Mouse (Mus musculus): ENCODE measurements at regions not wholly inside any gene's neighbourhood (a gene's known extent, or its start where the extent isn't known, plus 50 kb on each side); places are given as distances from the start of the nearest gene placed in this dataset.
"Not testable (repeated sequence)": the region's sequence is repeated elsewhere in the genome, so short reads cannot be mapped to it uniquely, and the experiment has no call there.

DNA sequence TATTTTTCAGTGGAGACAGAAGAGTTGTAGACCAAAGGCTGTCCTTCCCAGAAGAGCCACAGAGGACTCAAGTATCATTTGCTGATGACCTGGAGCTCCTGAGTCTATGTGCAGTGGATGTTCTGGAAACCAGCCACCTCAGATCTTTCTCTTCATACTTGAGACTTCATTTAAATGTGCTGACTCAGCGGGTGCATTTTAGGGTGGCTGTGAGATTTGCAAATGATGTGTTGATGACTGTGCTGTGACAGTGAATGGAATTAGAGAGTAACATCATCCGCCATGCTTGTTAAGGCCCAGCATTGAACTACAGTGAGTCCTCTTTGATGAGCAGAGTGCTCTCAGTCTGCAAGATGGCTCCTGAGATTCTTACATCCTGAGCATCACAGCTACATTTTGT is 152.0 kb upstream of the Intu start:
- TF ChIP-seq CTCF (IDR thresholded peaks at IDR 0.05): no peak
- in situ Hi-C loops (cut with MboI; ENCODE audit: low pct_unique_long_range_greater_than_20kb): loop anchor here (25.0 kb wide), 1 partner anchor 992 kb away; no protein-coding TSS in a partner anchor
- peaks cover 18% of the 10 kb centered on the region for H3K27me3 ChIP-seq
- CTCF ChIA-PET: no interaction called here
- POLR2A ChIA-PET: no interaction called here
- ATAC-seq: no peak
- no peak for DNase-seq (ENCODE audit: low read depth, low spot score)

DNA sequence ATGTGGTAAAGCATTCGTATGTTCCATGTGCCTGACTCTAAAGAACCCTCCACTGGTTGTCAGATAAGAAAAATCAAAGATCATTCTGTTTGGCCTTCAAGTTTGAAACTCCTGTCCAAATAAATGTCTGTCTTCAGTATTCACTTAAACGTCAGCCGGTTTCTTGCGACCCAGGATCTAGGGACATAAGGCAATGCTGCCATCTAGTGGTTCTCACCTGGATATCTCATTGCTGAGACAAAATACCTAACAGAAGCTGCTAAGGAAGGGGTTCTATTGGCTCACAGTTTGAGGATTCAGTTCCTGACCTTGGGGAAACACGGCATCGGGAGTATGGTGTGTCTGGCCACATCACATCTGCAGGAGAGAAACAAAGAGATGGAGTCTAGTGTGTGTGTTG is 139.5 kb upstream of the Intu start:
- in situ Hi-C loops (cut with MboI; ENCODE audit: low pct_unique_long_range_greater_than_20kb): loop anchor here (5.0 to 25.0 kb wide), 3 partner anchors 584 to 1509 kb away; no protein-coding TSS in a partner anchor
- CTCF ChIA-PET: interaction anchor here (3.8 to 5.6 kb wide), 2 partner anchors 15 to 1509 kb away, joined by 14 to 33 read pairs; no protein-coding TSS in a partner anchor
- TF ChIP-seq CTCF (IDR thresholded peaks at IDR 0.05): peak; percentile 95
- H3K27me3 ChIP-seq: peaks cover 34% of the 10 kb centered on the region
- POLR2A ChIA-PET: no interaction called here
- ATAC-seq: no peak
- peak; percentile 49 for DNase-seq (ENCODE audit: low read depth, low spot score)

DNA sequence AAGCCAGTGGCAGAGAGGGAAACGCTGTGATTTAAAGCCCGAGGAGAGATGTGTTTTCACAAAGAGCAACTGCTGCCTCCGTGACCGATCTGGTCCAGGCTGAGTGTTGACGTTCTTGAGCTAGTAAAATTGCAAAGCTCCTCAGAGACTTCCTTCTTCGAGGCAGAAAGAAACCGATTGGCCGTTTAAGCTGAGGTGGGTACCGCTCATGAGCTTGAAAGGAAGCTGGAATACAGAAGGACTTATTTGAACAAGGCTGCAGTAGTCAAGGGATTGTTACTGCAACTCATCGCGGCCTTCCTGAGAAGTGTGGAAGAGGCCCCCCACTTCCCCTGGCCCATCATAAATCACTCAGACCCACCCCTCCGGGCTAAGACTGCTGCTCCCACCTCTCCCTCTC is 132.9 kb upstream of the Intu start:
- ChIA-PET CTCF (no interaction called here), POLR2A (no interaction called here)
- ATAC-seq: no peak
- DNase-seq (ENCODE audit: low read depth, low spot score): no peak
- peaks cover 32% of the 10 kb centered on the region for H3K27me3 ChIP-seq
- in situ Hi-C loops (cut with MboI; ENCODE audit: low pct_unique_long_range_greater_than_20kb): loop anchor here (25.0 kb wide), 1 partner anchor 1011 kb away; no protein-coding TSS in a partner anchor
- TF ChIP-seq CTCF (IDR thresholded peaks at IDR 0.05): no peak

DNA sequence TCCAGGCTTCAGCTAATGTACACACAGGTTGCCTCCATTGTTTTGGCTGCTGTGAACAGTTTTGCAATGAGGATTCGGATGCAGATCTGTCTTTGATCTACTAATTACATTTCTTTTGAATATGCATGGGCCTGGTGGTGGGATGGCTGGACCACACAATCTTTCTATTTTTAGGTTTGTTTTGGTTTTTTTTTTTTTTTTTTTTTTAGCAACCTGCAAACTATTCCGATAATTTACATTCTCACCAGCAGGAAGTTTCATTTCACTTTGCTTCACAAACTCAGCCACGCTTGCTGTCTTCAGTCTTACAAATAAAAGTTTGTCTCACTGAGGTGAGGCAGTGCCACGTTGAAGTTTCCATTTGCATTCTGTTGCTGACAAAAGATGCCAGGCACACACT is 127.7 kb upstream of the Intu start:
- peaks cover 9% of the 10 kb centered on the region for H3K27me3 ChIP-seq
- no peak for ATAC-seq
- in situ Hi-C loops (cut with MboI; ENCODE audit: low pct_unique_long_range_greater_than_20kb): no loop called here
- CTCF ChIA-PET: no interaction called here
- POLR2A ChIA-PET: no interaction called here
- TF ChIP-seq CTCF (IDR thresholded peaks at IDR 0.05): no peak
- DNase-seq (ENCODE audit: low read depth, low spot score): no peak

DNA sequence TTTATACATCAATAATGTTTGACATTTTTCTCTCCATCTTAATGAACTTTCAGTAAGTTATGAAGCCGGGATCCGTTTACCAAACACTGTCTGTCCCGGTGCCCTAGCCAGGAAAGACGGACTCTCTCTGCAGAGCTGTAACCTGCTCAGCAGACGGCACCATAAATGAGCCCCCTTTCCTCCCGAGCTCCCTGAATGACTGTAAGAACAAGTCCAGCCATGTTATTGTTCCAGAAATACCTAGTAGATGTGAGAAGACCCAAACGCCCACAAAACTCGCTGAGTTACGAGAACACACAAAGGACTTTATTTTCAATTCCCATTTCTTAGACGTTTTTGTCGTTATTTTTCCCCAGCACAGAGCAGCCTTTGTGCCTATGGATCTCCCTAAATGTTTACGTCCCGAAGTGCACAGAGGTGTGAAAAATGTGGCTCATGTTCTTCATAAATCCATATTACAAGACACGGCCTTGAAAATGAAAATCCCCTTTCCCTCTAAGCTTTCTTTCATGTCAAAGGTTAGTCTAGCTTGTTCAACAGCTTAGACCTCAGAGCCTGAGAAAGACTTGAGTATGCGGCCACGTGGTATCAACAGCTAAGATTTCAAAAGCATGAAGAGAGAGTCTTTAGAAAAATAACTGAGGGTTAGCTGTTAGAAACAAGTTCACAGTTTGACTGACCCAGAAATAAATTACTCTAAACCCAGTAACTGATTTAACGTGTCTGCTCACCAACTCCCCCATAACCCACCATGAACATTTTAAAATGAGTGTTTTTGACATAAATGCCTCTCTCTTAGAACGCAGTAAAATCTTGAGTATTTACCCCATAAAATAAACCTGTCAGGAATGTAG is 125.8 kb upstream of the Intu start:
- ATAC-seq (no peak), DNase-seq (ENCODE audit: low read depth, low spot score) (no peak)
- H3K27me3 ChIP-seq: peaks cover 9% of the 10 kb centered on the region
- TF ChIP-seq CTCF (IDR thresholded peaks at IDR 0.05): no peak
- ChIA-PET CTCF (no interaction called here), POLR2A (no interaction called here)
- in situ Hi-C loops (cut with MboI; ENCODE audit: low pct_unique_long_range_greater_than_20kb): no loop called here

DNA sequence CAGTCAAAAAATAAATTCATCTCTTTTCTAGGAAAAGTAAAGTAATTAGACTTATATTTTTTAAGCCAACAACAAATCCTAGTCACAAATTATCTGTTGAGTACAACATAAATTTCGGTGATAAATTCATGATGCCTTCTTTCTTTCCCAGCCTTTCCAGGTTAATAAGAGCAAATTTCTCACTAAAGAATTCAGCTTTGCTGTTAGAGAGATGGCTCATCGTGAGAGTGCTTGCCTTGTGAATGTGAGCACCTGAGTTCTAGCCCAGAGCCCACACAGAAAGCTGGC is 125.2 kb upstream of the Intu start:
- CTCF ChIA-PET: interaction anchor here (2.2 kb wide), 1 partner anchor 12 kb away, joined by 14 read pairs; no protein-coding TSS in a partner anchor
- in situ Hi-C loops (cut with MboI; ENCODE audit: low pct_unique_long_range_greater_than_20kb): no loop called here
- H3K27me3 ChIP-seq: peaks cover 7% of the 10 kb centered on the region
- POLR2A ChIA-PET: no interaction called here
- no peak for TF ChIP-seq CTCF (IDR thresholded peaks at IDR 0.05)
- DNase-seq (ENCODE audit: low read depth, low spot score): no peak
- no peak for ATAC-seq

DNA sequence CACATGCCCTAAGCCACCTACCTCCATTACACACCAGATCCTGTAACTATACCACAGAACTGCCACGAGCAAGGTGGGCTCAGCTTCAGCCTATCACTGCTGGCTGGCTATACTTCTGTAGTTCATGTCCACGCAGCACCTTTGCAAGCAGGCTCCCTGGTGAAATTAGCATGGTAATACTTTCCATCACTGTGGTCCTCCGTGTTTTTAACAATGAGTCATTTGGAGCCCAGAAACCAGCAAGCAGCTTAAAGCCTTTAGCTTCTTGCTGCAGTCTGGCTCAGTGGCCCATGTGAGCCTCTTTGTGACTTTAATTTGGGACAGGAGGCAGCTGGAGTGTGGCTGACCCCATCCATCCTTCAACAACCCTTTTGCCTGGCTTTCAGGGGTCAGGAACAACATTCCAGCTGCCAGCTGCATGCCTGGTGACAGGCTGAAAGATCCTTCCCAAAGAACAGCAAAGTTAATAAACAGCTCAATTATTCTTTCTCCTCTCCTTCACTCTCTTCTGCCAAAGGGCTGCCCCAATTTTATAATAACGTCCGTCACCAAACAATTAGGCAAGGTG is 122.1 kb upstream of the Intu start:
- in situ Hi-C loops (cut with MboI; ENCODE audit: low pct_unique_long_range_greater_than_20kb): no loop called here
- ChIA-PET CTCF (interaction anchor here (1.1 kb wide), 1 partner anchor 35 kb away, joined by 4 read pairs; no protein-coding TSS in a partner anchor), POLR2A (no interaction called here)
- H3K27me3 ChIP-seq: peaks cover 20% of the 10 kb centered on the region
- ATAC-seq: no peak
- no peak for DNase-seq (ENCODE audit: low read depth, low spot score)
- no peak for TF ChIP-seq CTCF (IDR thresholded peaks at IDR 0.05)

DNA sequence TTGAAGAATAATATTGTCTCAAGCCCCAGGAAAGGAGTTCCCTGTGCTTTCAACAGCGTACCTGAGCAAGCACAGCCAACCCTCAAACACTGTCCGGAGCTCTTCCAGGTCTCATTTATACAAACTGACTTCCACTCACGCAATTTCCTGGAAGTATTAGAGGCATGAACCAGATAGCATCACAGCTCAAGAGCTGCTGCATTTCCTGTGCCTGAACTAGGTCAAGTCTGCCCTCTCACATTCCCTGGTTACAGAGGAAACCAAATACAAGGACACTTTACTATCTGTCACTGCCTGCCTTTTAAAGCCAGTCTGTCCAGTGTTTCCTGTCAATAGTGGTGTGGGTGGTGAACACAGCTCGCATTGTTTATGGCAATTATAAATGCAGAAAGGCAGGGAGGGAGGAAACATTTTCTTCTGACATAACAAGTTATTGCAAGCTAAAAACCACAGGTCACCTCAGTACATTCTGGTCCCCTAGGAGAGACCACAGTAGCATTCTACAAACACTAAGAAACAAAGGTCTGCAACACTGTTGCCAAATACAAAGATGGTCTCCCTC is 120.3 kb upstream of the Intu start:
- no peak for ATAC-seq
- in situ Hi-C loops (cut with MboI; ENCODE audit: low pct_unique_long_range_greater_than_20kb): no loop called here
- DNase-seq (ENCODE audit: low read depth, low spot score): no peak
- POLR2A ChIA-PET: no interaction called here
- CTCF ChIA-PET: interaction anchor here (1.0 kb wide), 1 partner anchor 9 kb away, joined by 4 read pairs; no protein-coding TSS in a partner anchor
- no peak for TF ChIP-seq CTCF (IDR thresholded peaks at IDR 0.05)
- H3K27me3 ChIP-seq: peaks cover 16% of the 10 kb centered on the region

DNA sequence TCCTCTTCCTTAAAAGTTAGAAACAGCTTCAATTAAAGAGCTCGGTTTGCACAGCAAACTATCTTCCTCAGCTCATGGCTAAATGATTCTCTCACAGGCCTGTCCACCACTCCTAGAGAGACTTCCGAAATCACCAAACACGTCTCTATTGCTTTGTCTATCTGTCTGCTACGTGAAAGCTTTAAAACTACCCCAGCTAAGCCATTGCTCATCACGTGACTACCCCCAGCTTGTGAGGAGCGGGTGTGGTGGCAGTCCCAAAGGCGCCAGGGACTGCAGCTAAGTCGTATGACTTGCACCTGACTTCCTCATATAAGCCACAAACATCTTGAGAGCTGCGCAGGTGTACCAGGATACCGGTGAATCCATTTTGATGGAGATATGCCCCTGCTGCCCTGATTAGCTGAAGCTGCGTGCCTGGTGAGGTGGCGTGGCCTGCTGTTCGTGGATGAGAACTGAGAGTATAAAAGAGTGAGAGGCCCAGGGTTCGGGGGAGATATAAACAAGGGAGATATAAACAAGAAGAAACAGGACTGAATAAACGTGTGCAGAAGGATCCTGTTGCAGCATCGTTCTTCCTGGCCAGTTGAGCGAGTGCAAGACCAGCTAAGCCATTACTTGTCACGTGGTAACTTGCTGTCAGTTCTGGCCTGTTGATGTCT is 105.8 kb upstream of the Intu start:
- ATAC-seq; in situ Hi-C loops (cut with MboI; ENCODE audit: low pct_unique_long_range_greater_than_20kb); H3K27me3 ChIP-seq; POLR2A ChIA-PET; DNase-seq (ENCODE audit: low read depth, low spot score): not testable (repeated sequence)
- CTCF ChIA-PET: interaction anchor here (0.7 to 2.6 kb wide), 3 partner anchors 11 to 20 kb away, joined by 3 to 13 read pairs (median 4); no protein-coding TSS in a partner anchor

DNA sequence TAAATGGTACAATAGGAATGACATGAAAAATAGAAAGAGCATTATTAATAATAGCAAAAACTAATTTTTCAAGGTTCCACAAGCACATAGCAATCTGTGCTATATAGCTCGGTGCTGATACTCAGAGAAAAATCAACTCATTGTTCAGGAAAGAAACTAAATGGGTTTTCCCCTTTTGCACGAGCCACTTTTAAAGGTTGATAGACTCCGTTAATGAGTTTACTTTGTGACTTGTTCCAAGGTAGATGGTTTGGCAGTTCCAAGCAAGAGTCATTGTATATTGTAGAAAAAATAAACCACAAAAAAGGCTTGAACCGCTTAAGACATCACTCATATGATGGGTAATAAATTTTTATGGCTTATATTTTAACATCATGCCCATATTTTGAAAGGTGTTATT is 105.0 kb upstream of the Intu start:
- DNase-seq (ENCODE audit: low read depth, low spot score) (peak; percentile 13), ATAC-seq (no peak)
- in situ Hi-C loops (cut with MboI; ENCODE audit: low pct_unique_long_range_greater_than_20kb): no loop called here
- peaks cover 6% of the 10 kb centered on the region for H3K27me3 ChIP-seq
- POLR2A ChIA-PET: no interaction called here
- TF ChIP-seq CTCF (IDR thresholded peaks at IDR 0.05): no peak
- CTCF ChIA-PET: interaction anchor here (1.6 kb wide), 1 partner anchor 12 kb away, joined by 4 read pairs; no protein-coding TSS in a partner anchor

DNA sequence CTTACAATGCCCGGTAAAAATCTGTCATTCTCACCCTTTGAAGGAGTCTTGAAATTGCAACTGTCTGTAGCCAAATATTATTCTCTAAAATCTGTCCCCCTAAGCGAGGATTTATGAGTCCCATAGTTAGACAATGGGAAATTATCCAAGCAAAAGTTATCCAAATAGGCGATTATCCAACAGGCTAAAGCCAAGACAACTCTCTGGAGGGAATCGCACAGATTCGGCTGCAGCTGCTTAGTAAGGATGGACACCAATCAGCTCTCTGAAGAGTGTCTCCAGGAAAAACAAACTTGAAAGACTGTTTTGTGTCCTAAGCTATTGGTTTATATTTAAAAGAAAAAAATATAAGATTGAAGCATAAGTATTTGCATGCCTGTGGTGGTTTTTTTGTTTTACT is 103.1 kb upstream of the Intu start:
- in situ Hi-C loops (cut with MboI; ENCODE audit: low pct_unique_long_range_greater_than_20kb): no loop called here
- DNase-seq (ENCODE audit: low read depth, low spot score) (no peak), ATAC-seq (no peak)
- ChIA-PET POLR2A (no interaction called here), CTCF (no interaction called here)
- TF ChIP-seq CTCF (IDR thresholded peaks at IDR 0.05): no peak
- peaks cover 6% of the 10 kb centered on the region for H3K27me3 ChIP-seq

Data from Patski (cell line).